Mouse (Mus musculus): Measurements from ENCODE around the gene Ppme1.

- TF ChIP-seq CTCF (IDR thresholded peaks at IDR 0.05; ENCODE audit: low read depth) (no peak), EP300 (IDR thresholded peaks at IDR 0.05; ENCODE audit: low read depth) (no peak)
These were observed 44.6 kb downstream of the Ppme1 start for GRCm38 (mm10) chr7:100327514-100327913.
